ENCODE assay signal across 13 mouse cellular contexts in the genomic region with DNA sequence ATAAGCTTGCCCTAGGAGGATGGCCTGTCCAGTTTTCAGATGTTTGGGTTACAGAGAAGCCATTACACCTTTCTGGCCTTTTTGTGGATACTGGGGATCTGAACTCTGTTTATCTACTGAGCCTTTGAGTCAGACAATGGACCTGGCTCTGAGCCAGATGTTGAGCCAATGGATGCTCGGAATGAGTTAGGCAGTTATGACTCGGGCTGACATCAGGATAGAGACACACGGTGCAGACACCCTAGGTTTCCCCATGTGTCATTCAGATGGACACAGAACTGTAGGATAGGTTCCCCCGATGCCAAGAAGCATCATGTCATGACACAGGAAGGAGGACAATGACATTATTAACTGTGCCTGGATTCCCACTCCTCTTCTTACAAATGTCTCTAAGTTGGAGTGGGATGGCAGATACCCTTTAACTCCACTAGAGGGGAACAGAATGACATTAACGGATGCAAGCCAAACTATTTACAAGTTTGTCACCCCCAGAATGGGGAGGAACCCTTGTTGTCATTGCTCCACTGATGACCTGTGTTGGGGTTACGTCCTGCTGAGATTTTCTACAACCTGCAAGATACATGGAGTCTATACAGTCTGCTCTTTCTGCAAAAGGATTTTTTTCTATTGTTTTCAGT.
A peak's percentile ranks its signal among the peaks of the same experiment; 100 is the strongest.
DNase-seq lines count a peak whose midpoint lies in the region; ATAC-seq and TF ChIP-seq lines count a peak whose summit lies in the region.
"Had no signal": no experiment of that assay in that cellular context is flagged by ENCODE, and none has a peak within 500 bp of the region (broad histone marks: within the 10 kb centered on the region; RNA-seq: fewer than 3 reads in every experiment).

No protein-coding gene starts in this region.

- TF ChIP-seq CTCF in kidney, postnatal 0 days (IDR thresholded peaks at IDR 0.05; ENCODE audit: low read depth): peak; percentile 57
- TF ChIP-seq CTCF in kidney, adult 2 months (conservative IDR thresholded peaks at IDR 0.05; ENCODE audit: insufficient read depth, insufficient read length, low read depth, low read length): no peak
- TF ChIP-seq CTCF in midbrain, postnatal 0 days (IDR thresholded peaks at IDR 0.05): peak; percentile 76
- no peak for TF ChIP-seq CTCF in olfactory bulb, adult 2 months (IDR thresholded peaks at IDR 0.05; ENCODE audit: insufficient read depth, low read depth, low read length)

- no peak for ATAC-seq in kidney, postnatal 0 days (replicated peaks; ENCODE audit: low FRiP score, low read depth)
- ATAC-seq in midbrain, postnatal 0 days (ENCODE audit: low FRiP score): no peak
- ATAC-seq: forebrain, embryonic 15.5 days had no signal

- no peaks in the 10 kb centered on the region for H3K36me3 ChIP-seq in kidney, postnatal 0 days (ENCODE audit: insufficient read depth, low read length)
- no peaks in the 10 kb centered on the region for H3K36me3 ChIP-seq in kidney, adult 2 months (ENCODE audit: control insufficient read depth, insufficient read depth, low read length)
- H3K36me3 ChIP-seq in midbrain, postnatal 0 days (ENCODE audit: insufficient read depth, low read length): no peaks in the 10 kb centered on the region
- H3K36me3 ChIP-seq in midbrain, embryonic 10.5 days: no peaks in the 10 kb centered on the region
- H3K36me3 ChIP-seq: embryonic facial prominence, embryonic 15.5 days; forebrain, embryonic 15.5 days; heart, embryonic 13.5 days had no signal

- TF ChIP-seq POLR2A in kidney, adult 2 months (IDR thresholded peaks at IDR 0.05; ENCODE audit: low read depth, low read length): no peak
- no peak for TF ChIP-seq POLR2A in olfactory bulb, adult 2 months (IDR thresholded peaks at IDR 0.05; ENCODE audit: insufficient read depth, low read depth, low read length)

- H3K4me1 ChIP-seq in kidney, postnatal 0 days (replicated peaks; ENCODE audit: insufficient read depth, low read length): no peaks in the 10 kb centered on the region
- no peaks in the 10 kb centered on the region for H3K4me1 ChIP-seq in kidney, adult 2 months (ENCODE audit: control insufficient read depth, insufficient read depth, low read length)
- no peaks in the 10 kb centered on the region for H3K4me1 ChIP-seq in midbrain, postnatal 0 days (ENCODE audit: insufficient read depth, low read length)
- no peaks in the 10 kb centered on the region for H3K4me1 ChIP-seq in midbrain, embryonic 10.5 days
- peaks cover 7% of the 10 kb centered on the region; the same call in 1 of the 2 replicates for H3K4me1 ChIP-seq in olfactory bulb, adult 2 months (ENCODE audit: control insufficient read depth, insufficient read depth, low read length)
- H3K4me1 ChIP-seq: embryonic facial prominence, embryonic 15.5 days; forebrain, embryonic 15.5 days had no signal

- no peaks in the 10 kb centered on the region for H3K9me3 ChIP-seq in kidney, postnatal 0 days (replicated peaks; ENCODE audit: low read length)
- no peaks in the 10 kb centered on the region for H3K9me3 ChIP-seq in midbrain, postnatal 0 days (ENCODE audit: low read length)
- H3K9me3 ChIP-seq in midbrain, embryonic 10.5 days (replicated peaks): no peaks in the 10 kb centered on the region
- H3K9me3 ChIP-seq: embryonic facial prominence, embryonic 15.5 days; forebrain, embryonic 15.5 days; heart, embryonic 13.5 days had no signal

- DNase-seq in kidney, postnatal 0 days (ENCODE audit: low spot score): peak; percentile 25
- no peak for DNase-seq in kidney, adult 2 months
- no peak for DNase-seq in midbrain, postnatal 0 days (ENCODE audit: low spot score)
- no peak for DNase-seq in midbrain, embryonic 10.5 days (ENCODE audit: low spot score)
- peak; percentile 80 for DNase-seq in NIH3T3 (ENCODE audit: low read depth)
- DNase-seq in thymus, postnatal 14 days: no peak
- DNase-seq: cerebellum, adult 11 months; kidney, postnatal 14 days; spleen, adult 18-20 months had no signal

- H3K27ac ChIP-seq in kidney, postnatal 0 days: no peak overlapping the region
- no peak overlapping the region for H3K27ac ChIP-seq in kidney, adult 2 months (ENCODE audit: insufficient read depth, low read depth, low read length)
- no peak overlapping the region for H3K27ac ChIP-seq in midbrain, postnatal 0 days (ENCODE audit: low read depth, low read length)
- no peak overlapping the region for H3K27ac ChIP-seq in midbrain, embryonic 10.5 days (replicated peaks)
- H3K27ac ChIP-seq in olfactory bulb, adult 2 months (ENCODE audit: insufficient read depth, low read depth, low read length): peak overlapping the region; percentile 40; the same call in 1 of the 2 replicates
- H3K27ac ChIP-seq: embryonic facial prominence, embryonic 15.5 days; forebrain, embryonic 15.5 days; heart, embryonic 13.5 days had no signal

- H3K9ac ChIP-seq in kidney, postnatal 0 days (ENCODE audit: low read depth, low read length): no peak overlapping the region
- no peak overlapping the region for H3K9ac ChIP-seq in midbrain, postnatal 0 days (replicated peaks; ENCODE audit: low read length, poor library complexity, severe bottlenecking)
- H3K9ac ChIP-seq: embryonic facial prominence, embryonic 15.5 days; forebrain, embryonic 15.5 days; heart, embryonic 13.5 days had no signal

- no peaks in the 10 kb centered on the region for H3K27me3 ChIP-seq in kidney, postnatal 0 days (ENCODE audit: insufficient read depth, low read length)
- H3K27me3 ChIP-seq in kidney, adult 2 months (replicated peaks; ENCODE audit: control insufficient read depth, insufficient read depth, low read length): no peaks in the 10 kb centered on the region
- no peaks in the 10 kb centered on the region for H3K27me3 ChIP-seq in midbrain, postnatal 0 days (ENCODE audit: insufficient read depth, low read length)
- H3K27me3 ChIP-seq in midbrain, embryonic 10.5 days (ENCODE audit: low read depth, poor library complexity, severe bottlenecking): no peaks in the 10 kb centered on the region
- H3K27me3 ChIP-seq: embryonic facial prominence, embryonic 15.5 days; forebrain, embryonic 15.5 days; heart, embryonic 13.5 days had no signal

- 58% methylated on average over 6 of the region's 6 CpGs for WGBS in kidney, postnatal 0 days
- WGBS in kidney, adult 2 months: 66% methylated on average over 6 of the region's 6 CpGs
- 82% methylated on average over 6 of the region's 6 CpGs for WGBS in midbrain, postnatal 0 days
- WGBS in midbrain, embryonic 10.5 days: 87% methylated on average over 6 of the region's 6 CpGs
- 65% methylated on average over 6 of the region's 6 CpGs for WGBS in olfactory bulb, adult 2 months

- no peak overlapping the region for H3K4me2 ChIP-seq in kidney, postnatal 0 days (ENCODE audit: low read length)
- no peak overlapping the region for H3K4me2 ChIP-seq in midbrain, postnatal 0 days (ENCODE audit: low read depth, low read length, poor library complexity, severe bottlenecking)
- H3K4me2 ChIP-seq: embryonic facial prominence, embryonic 15.5 days; forebrain, embryonic 15.5 days; heart, embryonic 13.5 days had no signal

- H3K4me3 ChIP-seq in kidney, postnatal 0 days (replicated peaks; ENCODE audit: low read depth, low read length): no peak overlapping the region
- no peak overlapping the region for H3K4me3 ChIP-seq in kidney, adult 2 months (ENCODE audit: insufficient read depth, low read depth, low read length)
- no peak overlapping the region for H3K4me3 ChIP-seq in midbrain, postnatal 0 days (ENCODE audit: low read depth, low read length)
- no peak overlapping the region for H3K4me3 ChIP-seq in midbrain, embryonic 10.5 days
- H3K4me3 ChIP-seq in olfactory bulb, adult 2 months (ENCODE audit: insufficient read depth, low read depth, low read length): no peak overlapping the region
- H3K4me3 ChIP-seq: embryonic facial prominence, embryonic 15.5 days; forebrain, embryonic 15.5 days; heart, embryonic 13.5 days had no signal

Comparison
In these comparisons a context has a peak if more than half of its experiments do, and no peak if none do; other contexts are left out.
1. DNase-seq: peak in kidney, postnatal 0 days (single experiment) and NIH3T3 (single experiment); none in kidney, adult 2 months (single experiment), midbrain, postnatal 0 days (single experiment), midbrain, embryonic 10.5 days (single experiment) and thymus, postnatal 14 days (single experiment).
2. CTCF ChIP-seq: peak in kidney, postnatal 0 days (single experiment) and midbrain, postnatal 0 days (single experiment); none in kidney, adult 2 months (single experiment) and olfactory bulb, adult 2 months (single experiment).